Mouse (Mus musculus) left cerebral cortex, adult 2 months (tissue): ENCODE measurements around the gene Med29. TPM values are rescaled to one million over a fixed set of nuclear protein-coding genes. Genes with fewer than 3 reads are reported as not detected.

Experiments used
- DNase-seq, 2 experiments: peaks; one replicate each; pipeline ENCODE4 v3.0.0; 2021 to 2022; ENCODE audit warnings: low spot score in 2 of 2, mixed read lengths in 1 of 2; ENCODE audit errors: extremely low spot score in 1 of 2
- H3K27ac ChIP-seq: fragments of 200-600 bp; 2 replicates; pipeline ENCODE4 v1.8.1; 2022
- H3K4me3 ChIP-seq: fragments of 200-600 bp; 2 replicates; pipeline ENCODE4 v1.8.1; 2022
- CTCF ChIP-seq: fragments of 200-600 bp; IDR thresholded peaks from 2 replicates; pipeline ENCODE4 v1.8.1; 2022; ENCODE audit warnings: antibody characterized with exemption, mild to moderate bottlenecking, moderate library complexity
- intact Hi-C: fragments of 180-260 bp; cut with DNase I; formaldehyde crosslinking; loops from one replicate; pipeline ENCODE4 v1.15.1; 2025
- total RNA-seq, 2 experiments: library from RNA; stranded (reverse); gene quantifications; 2 replicates each; pipeline ENCODE4 v1.2.3; 2021

Gene Med29
- total RNA-seq, 2 experiments from 2014 or later, result 18.1 to 18.8 TPM

DNA sequence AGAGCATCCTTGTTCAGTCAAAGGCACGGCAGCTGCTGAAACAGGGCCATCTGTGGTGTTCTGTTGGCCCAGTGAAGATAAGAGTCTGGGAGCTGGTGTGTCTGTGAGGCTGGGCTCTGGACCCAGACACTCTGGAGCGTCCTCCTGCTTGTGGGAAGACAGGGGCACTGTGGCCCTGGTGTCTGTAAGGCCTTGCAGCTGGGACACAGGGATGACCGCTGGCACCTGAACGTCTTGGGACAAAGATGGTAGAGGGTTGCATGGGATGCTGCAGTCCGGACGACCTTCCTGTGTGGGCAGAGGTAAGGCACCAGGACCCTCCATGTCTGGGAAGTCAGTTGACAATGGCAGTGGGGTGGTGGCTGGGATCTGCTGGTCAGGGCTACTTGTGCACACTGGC, 32.2 kb downstream of the Med29 start:
- no peak for DNase-seq
- intact Hi-C loops, result no loop called here
- no peak for TF ChIP-seq CTCF
- H3K4me3 ChIP-seq, result no peak overlapping the region
- H3K27ac ChIP-seq, result no peak overlapping the region

GRCm38 (mm10) chr7:28359854-28360253, 32.7 kb downstream of the Med29 start:
- TF ChIP-seq CTCF, result no peak
- H3K27ac ChIP-seq, result no peak overlapping the region
- no peak for DNase-seq
- H3K4me3 ChIP-seq, result no peak overlapping the region
- intact Hi-C loops, result no loop called here

DNA sequence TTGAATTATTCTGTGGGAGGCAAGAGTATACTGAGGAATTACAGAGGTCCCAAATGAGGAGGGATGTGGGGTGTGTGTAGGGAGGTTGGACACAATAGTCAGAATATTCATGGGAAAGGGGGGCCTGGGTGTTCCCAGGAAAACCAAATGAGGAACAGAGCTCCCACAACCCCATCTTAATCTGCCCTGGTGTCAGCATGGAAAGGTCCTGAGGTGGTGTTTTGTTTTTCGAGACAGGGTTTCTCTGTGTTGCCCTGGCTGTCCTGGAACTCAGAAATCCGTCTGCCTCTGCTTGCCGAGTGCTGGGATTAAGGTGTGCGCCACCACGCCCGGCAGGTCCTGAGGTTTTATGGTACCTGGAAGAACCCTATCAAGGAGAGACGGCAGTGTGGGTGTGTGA, 34.1 kb downstream of the Med29 start:
- DNase-seq, result no peak
- TF ChIP-seq CTCF, result no peak
- intact Hi-C loops, result no loop called here
- no peak overlapping the region for H3K4me3 ChIP-seq
- no peak overlapping the region for H3K27ac ChIP-seq

DNA sequence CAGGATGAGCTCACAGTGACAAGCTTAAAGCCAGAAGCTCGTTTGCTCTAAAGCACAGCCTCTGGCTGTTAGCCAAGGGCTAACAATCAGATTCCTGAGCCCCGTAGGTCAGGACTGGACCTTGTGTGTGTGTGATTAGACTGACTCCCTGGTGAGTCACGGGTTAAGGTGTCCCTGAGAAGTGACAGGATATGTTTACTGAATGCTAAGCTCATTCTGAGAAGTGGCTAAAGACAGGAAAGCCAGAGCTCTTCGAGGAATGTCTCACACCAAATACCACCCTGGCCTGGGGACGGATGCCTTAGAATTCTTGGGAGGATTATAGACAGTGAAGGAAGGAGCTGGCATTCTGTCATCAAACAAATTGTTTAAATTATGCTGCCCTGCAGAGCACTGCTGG, 34.5 kb downstream of the Med29 start:
- no peak for TF ChIP-seq CTCF
- intact Hi-C loops, result no loop called here
- H3K4me3 ChIP-seq, result no peak overlapping the region
- H3K27ac ChIP-seq, result no peak overlapping the region
- DNase-seq, result no peak

- TF ChIP-seq CTCF, result no peak; the same call in 1 of the 2 replicates
- Histone ChIP-seq H3K27ac (no peak overlapping the region), H3K4me3 (no peak overlapping the region)
- no peak for DNase-seq
- intact Hi-C loops, result no loop called here
Observed at GRCm38 (mm10) chr7:28356981-28357380, 35.5 kb downstream of the Med29 start.

- intact Hi-C loops, result no loop called here
- no peak for TF ChIP-seq CTCF
- no peak for DNase-seq
- Histone ChIP-seq H3K4me3 (no peak overlapping the region), H3K27ac (no peak overlapping the region)
Observed at GRCm38 (mm10) chr7:28355221-28355620, 37.3 kb downstream of the Med29 start.

DNA sequence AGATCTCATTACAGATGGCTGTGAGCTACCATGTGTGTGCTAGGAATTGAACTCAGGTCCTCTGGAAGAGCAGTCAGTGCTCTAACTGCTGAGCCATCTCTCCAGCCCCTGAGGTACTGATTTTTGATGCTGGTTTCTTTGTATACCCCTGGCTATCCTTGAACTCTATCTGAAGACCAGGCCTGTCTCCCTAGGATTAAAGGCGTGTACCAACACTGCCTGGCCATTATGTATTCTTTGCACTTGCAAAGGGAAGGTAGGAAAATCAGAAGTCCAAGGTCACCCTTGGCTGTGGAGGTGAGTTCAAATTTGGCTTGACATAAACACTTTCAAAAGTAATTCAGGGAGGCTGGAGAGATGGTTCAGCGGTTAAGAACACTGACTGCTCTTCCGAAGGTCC, 37.9 kb downstream of the Med29 start:
- H3K4me3 ChIP-seq, result no peak overlapping the region
- H3K27ac ChIP-seq, result no peak overlapping the region
- no peak for DNase-seq
- TF ChIP-seq CTCF, result no peak
- intact Hi-C loops, result no loop called here

- intact Hi-C loops, result no loop called here
- DNase-seq, result no peak
- no peak for TF ChIP-seq CTCF
- Histone ChIP-seq H3K27ac (no peak overlapping the region), H3K4me3 (no peak overlapping the region)
Observed at GRCm38 (mm10) chr7:28354113-28354581, 38.4 kb downstream of the Med29 start.

DNA sequence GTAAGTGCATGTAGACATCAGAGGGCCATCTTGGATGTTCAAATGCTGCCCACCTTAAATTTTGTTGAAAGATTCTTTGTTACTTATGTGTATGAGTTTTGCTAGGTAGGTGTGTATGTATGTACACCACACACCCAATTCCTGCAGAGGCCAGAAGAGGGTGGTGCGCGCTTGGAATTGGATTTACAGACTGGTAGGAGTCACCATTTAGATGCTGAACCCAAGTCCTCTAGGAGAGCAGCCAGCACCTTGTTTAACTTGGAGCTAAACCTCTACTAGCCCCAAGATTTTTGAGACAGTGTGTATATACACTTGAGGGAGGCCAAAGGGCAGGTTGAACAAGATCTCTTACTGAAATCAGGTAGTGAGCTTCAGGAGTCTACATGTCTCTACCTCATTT, 39.2 kb downstream of the Med29 start:
- TF ChIP-seq CTCF, result no peak; the same call in 1 of the 2 replicates
- intact Hi-C loops, result no loop called here
- no peak for DNase-seq
- Histone ChIP-seq H3K4me3 (no peak overlapping the region), H3K27ac (no peak overlapping the region)

DNA sequence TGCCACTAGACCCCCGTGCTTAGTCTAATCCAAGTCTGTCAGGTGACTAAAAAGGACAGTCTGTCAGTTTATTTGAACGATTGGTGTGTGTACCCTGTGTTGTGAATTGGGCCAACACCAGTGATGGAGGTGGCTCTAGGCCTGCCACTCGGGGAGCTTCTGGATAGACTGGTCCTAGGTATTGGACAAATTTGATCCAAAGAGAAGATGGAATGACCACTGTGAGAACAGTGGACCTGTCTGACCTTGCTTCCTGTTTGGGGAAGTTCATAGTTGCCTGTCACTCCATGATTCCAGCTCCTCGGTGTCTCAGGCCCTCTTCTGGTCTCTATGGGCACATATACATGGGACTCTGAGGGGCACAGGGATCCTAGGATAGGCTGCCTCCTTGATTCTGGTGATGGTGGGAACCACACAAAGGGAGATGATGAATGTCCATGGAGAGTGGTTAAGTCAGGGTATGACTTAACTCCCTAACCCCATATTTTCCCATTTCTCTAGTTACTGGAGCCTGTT, 40.8 kb downstream of the Med29 start:
- no peak overlapping the region for H3K27ac ChIP-seq
- no peak for TF ChIP-seq CTCF
- intact Hi-C loops, result loop anchor here (2.0 kb wide), 2 partner anchors 21 to 41 kb away; partner anchors contain the start of genes Med29, Paf1 and Plekhg2

DNA sequence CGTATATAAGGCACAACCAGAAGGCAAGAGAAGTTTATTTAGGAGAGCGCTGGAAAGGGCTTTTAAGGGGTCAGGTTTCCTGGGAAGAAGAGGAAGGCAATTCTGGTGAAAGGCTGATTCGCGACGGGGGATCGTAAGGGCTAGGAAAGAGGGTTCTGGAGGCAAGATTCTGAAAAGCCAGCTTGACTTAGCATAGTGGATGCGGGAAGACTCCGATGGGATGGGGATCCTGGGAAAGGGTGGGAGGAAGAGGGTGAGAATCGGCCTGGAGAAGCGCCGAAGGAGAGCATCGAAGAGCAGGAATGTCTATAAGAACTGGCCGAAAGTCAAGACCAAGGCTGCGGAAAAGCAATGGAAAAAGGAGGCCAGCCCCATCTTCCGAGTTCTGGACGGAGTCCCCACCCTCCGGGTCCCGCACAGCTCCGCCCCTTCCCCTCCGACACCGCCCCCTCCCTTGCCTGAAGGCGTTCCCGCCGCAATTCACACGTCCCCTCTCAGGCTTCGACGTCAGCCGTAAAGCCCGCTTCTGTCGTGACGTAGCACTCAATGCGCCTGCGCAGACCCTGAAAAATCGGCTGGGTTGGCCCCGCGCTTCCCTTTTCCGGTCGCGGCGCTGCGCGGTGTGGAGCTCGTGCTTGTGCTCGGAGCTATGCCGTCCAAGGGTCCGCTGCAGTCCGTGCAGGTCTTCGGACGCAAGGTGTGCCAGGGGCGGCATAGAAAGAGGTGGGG, 42.2 kb downstream of the Med29 start, which contains the start of gene Rps16:
TSS of gene Rps16 (plus strand) at position 498 of the 729 bp plus-strand sequence.
- peak; percentile 97 to 99 for DNase-seq
- no peak for TF ChIP-seq CTCF
- intact Hi-C loops, result loop anchor here (1.0 to 2.0 kb wide), 3 partner anchors 12 to 42 kb away; partner anchors contain the start of genes Med29, Paf1, Plekhg2 and Supt5
- peak within 1 kb of the TSS; percentile 87 for H3K4me3 ChIP-seq
- H3K27ac ChIP-seq, result peak within 1 kb of the TSS; percentile 91

More for the DNA sequence above, 40.8 kb downstream of the Med29 start:
- H3K4me3 ChIP-seq, result peak overlapping the region; percentile 87
- no peak for DNase-seq

DNA sequence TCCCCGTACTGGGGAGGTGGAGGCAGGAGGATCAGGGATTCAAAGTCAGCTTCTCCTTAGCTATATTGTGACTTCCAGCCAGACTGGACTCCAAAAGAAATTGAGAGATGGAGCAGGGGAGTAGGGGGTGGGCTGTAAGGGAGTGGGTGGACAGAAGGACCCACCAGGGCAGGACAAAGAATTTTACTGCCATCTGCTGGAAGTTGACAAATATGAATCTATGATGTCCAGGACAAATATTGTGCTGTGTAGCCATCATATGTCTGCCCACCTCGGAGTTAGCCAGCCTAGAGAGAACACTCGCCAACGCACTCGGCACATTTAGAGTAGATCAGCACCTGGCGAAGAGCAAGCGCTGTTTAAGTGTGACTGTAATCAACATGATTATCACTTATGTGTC, 43.9 kb downstream of the Med29 start:
- intact Hi-C loops, result no loop called here
- H3K4me3 ChIP-seq, result no peak overlapping the region

More for the DNA sequence above, 43.9 kb downstream of the Med29 start:
- no peak; the same call in none of the 2 replicates for TF ChIP-seq CTCF
- no peak overlapping the region for H3K27ac ChIP-seq
- no peak for DNase-seq
